Mouse (Mus musculus): ENCODE results near the gene Vmn2r13.
"Not testable (repeated sequence)": the region's sequence is repeated elsewhere in the genome, so short reads cannot be mapped to it uniquely, and the experiment has no call there.

Vmn2r13 gene

DNA sequence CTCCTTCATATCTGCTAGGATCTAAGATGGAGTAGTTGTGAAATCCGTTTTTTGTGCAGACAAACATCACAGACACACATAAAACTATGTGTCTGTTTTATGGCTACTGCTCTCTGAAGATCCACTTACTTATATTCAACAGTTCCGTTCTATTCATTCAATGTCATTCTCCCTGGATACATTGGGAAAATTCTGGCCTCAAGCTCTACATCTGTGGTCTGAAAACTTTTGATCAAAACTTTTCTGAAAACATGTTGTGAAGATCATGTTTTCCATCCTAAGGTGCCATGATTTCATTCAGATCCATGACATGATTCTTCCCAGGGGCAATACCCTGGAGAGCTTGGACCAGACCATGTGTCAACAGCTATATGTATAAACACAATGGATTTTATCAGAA is at the start of gene Vmn2r13:
TSS of gene Vmn2r13 (minus strand) at position 101 of the 400 bp plus-strand sequence.
- DNase-seq (ENCODE audit: low spot score) = not testable (repeated sequence)

GRCm38 (mm10) chr5:109224608-109225007 is 32.6 kb upstream of the Vmn2r13 start, which contains the start of gene Vmn2r14:
Gene Vmn2r14 (minus strand): TSS chr5:109224708.
- DNase-seq (ENCODE audit: low spot score) = no peak

DNA sequence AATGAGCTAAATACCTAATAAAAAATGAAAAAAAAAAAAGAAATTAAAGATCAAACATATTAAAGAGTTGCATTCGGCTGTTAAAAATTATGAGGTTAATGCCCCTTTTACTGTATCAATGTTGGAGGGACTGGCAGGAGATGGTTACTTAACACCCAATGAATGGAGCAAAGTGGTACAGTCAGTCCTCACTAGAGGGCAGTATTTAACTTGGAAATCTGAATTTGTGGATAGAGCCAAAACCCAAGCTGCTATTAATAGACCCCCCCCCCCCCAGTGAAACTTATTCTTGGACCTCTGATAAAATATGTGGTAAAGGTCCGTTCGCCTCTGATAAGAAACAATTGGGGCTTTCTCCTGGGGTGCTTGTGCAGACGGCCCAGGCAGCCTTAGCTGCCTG is 25.1 kb downstream of the Vmn2r13 start:
- not testable (repeated sequence) for DNase-seq (ENCODE audit: low spot score)

GRCm38 (mm10) chr5:109160121-109160520 is 31.9 kb downstream of the Vmn2r13 start:
- no peak for DNase-seq (ENCODE audit: low spot score)

- not testable (repeated sequence) for DNase-seq (ENCODE audit: low spot score)
Measured at GRCm38 (mm10) chr5:109159576-109159975, 32.4 kb downstream of the Vmn2r13 start.

DNA sequence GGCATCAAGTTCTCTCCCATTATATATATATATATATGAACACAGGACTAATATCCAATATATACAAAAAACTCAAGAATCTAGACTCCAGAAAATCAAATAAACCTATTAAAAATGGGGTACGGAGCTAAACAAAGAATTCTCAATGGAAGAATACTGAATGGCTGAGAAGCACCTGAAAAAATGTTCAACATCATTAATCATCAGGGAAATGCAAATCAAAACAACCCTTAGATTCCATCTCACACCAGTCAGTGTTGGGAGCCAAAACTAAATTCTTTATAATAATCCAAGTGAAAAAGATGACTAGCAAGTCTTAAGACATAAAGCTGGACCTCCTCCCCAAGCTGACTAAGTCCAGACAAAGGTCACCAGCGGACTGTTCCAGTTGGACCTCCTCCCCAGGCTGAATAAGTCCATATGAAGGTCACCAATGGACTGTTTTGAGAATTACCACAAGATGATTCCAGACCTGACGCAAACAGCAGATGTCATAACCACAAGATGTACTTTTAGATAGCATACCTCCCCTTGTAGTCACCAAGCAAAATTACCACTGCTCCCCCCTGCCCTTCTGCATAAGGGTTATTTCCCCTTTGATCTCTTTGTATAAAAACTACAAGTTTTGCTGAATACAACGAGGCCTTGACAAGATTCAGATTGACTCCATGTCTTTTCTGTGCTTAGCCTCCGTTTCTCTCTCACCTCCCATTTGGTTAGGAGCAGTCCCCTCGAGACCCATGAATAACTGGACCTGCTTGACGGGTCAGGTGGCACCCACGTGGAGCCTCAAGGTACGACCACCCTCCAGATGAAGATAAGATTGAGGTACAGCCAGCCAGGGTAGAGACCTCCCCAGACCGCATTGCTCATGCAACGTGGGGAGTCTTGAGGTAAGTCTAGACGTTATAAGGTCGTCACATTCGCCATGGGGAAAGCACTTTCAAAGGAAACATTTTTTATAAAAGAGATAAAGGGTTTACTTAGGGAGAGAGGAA is 33.2 kb downstream of the Vmn2r13 start:
- not testable (repeated sequence) for DNase-seq (ENCODE audit: low spot score)

DNA sequence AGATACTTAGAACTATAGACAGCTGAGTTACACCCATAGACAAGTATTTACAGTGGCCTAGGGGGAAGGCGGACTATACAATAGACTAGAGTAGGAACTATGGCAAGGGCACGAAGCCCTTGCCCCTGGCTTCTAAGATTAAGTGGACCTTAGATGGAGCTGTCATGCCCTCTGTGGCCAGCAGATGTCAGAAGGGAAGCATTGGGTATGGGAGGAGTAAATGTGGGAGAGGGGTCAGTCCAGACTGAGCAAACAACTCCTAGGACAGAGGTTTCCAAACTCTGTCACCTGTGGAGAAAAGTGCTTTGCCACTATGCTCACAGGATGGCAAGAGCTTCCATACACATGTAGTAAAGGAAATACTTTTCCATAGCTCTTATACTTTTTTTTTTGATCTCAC is 52.5 kb downstream of the Vmn2r13 start:
- DNase-seq (ENCODE audit: low spot score) = no peak

DNA sequence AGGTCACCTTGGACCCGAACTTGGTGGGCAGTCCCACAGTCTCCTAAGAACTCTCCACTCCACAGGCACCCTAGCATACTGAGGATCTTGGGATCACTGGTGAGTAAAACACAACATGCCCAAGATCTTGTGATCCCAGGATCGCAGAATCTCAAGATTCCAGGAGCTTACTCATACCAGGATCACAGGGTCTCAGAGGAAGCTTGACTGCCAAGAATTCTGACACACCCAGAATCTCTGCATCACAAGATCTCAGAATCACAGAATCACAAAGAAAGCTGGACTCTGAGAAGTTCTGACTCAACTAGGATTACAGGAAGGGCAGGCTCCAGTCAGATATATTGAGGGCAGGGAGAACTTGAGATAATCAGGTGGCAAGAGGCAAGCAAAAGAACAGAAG is 55.3 kb downstream of the Vmn2r13 start:
- DNase-seq (ENCODE audit: low spot score) = no peak

All from urinary bladder, postnatal 14 days (tissue).